Mouse (Mus musculus): ENCODE measurements around the gene Cdh5. TPM values are rescaled to one million over a fixed set of nuclear protein-coding genes. Genes with fewer than 3 reads are reported as not detected.

Gene Cdh5
- polyA plus RNA-seq, 1 experiment from 2014 or later = 15.6 TPM

- WGBS = 81% methylated on average over 4 of the region's 4 CpGs
- no peak for DNase-seq (ENCODE audit: low spot score)
- Histone ChIP-seq H3K36me3 (replicated peaks) (no peaks in the 10 kb centered on the region), H3K4me1 (no peaks in the 10 kb centered on the region), H3K27me3 (replicated peaks; ENCODE audit: low read depth, poor library complexity, severe bottlenecking) (no peaks in the 10 kb centered on the region), H3K4me3 (no peak overlapping the region), H3K9me3 (no peaks in the 10 kb centered on the region), H3K27ac (replicated peaks) (no peak overlapping the region)
Observed at GRCm38 (mm10) chr8:104127160-104127883, 25.9 kb downstream of the Cdh5 start.

- Histone ChIP-seq H3K4me3 (no peak overlapping the region), H3K4me1 (no peaks in the 10 kb centered on the region), H3K27ac (replicated peaks) (no peak overlapping the region), H3K27me3 (replicated peaks; ENCODE audit: low read depth, poor library complexity, severe bottlenecking) (no peaks in the 10 kb centered on the region), H3K36me3 (replicated peaks) (no peaks in the 10 kb centered on the region), H3K9me3 (no peaks in the 10 kb centered on the region)
- 95% methylated on average over 9 of the region's 9 CpGs for WGBS
- no peak for DNase-seq (ENCODE audit: low spot score)
Observed at GRCm38 (mm10) chr8:104130916-104131315, 29.5 kb downstream of the Cdh5 start.

GRCm38 (mm10) chr8:104131414-104131975 lies 30.1 kb downstream of the Cdh5 start:
- no peak overlapping the region for H3K27ac ChIP-seq (replicated peaks)
- H3K4me3 ChIP-seq = no peak overlapping the region
- no peaks in the 10 kb centered on the region for H3K9me3 ChIP-seq
- H3K36me3 ChIP-seq (replicated peaks) = no peaks in the 10 kb centered on the region
- no peak for DNase-seq (ENCODE audit: low spot score)
- WGBS = 91% methylated on average over 7 of the region's 7 CpGs
- no peaks in the 10 kb centered on the region for H3K27me3 ChIP-seq (replicated peaks; ENCODE audit: low read depth, poor library complexity, severe bottlenecking)
- H3K4me1 ChIP-seq = no peaks in the 10 kb centered on the region

- WGBS = 91% methylated on average over 8 of the region's 8 CpGs
- H3K4me3 ChIP-seq = no peak overlapping the region
- H3K4me1 ChIP-seq = no peaks in the 10 kb centered on the region
- DNase-seq (ENCODE audit: low spot score) = peak; percentile 5
- no peaks in the 10 kb centered on the region for H3K36me3 ChIP-seq (replicated peaks)
- H3K27me3 ChIP-seq (replicated peaks; ENCODE audit: low read depth, poor library complexity, severe bottlenecking) = no peaks in the 10 kb centered on the region
- H3K9me3 ChIP-seq = no peaks in the 10 kb centered on the region
- no peak overlapping the region for H3K27ac ChIP-seq (replicated peaks)
Observed at GRCm38 (mm10) chr8:104134521-104134920, 33.1 kb downstream of the Cdh5 start.

GRCm38 (mm10) chr8:104136277-104136676 lies 34.9 kb downstream of the Cdh5 start:
- H3K27me3 ChIP-seq (replicated peaks; ENCODE audit: low read depth, poor library complexity, severe bottlenecking) = no peaks in the 10 kb centered on the region
- H3K36me3 ChIP-seq (replicated peaks) = no peaks in the 10 kb centered on the region
- H3K27ac ChIP-seq (replicated peaks) = no peak overlapping the region
- 85% methylated on average over 3 of the region's 3 CpGs for WGBS
- DNase-seq (ENCODE audit: low spot score) = peak; percentile 3
- no peaks in the 10 kb centered on the region for H3K9me3 ChIP-seq
- no peak overlapping the region for H3K4me3 ChIP-seq
- H3K4me1 ChIP-seq = no peaks in the 10 kb centered on the region

GRCm38 (mm10) chr8:104137636-104138035 lies 36.2 kb downstream of the Cdh5 start:
- no peak overlapping the region for H3K27ac ChIP-seq (replicated peaks)
- H3K27me3 ChIP-seq (replicated peaks; ENCODE audit: low read depth, poor library complexity, severe bottlenecking) = no peaks in the 10 kb centered on the region
- H3K4me1 ChIP-seq = no peaks in the 10 kb centered on the region
- 83% methylated on average over 5 of the region's 5 CpGs for WGBS
- no peaks in the 10 kb centered on the region for H3K36me3 ChIP-seq (replicated peaks)
- no peaks in the 10 kb centered on the region for H3K9me3 ChIP-seq
- DNase-seq (ENCODE audit: low spot score) = peak; percentile 3
- no peak overlapping the region for H3K4me3 ChIP-seq

- Histone ChIP-seq H3K27me3 (replicated peaks; ENCODE audit: low read depth, poor library complexity, severe bottlenecking) (no peaks in the 10 kb centered on the region), H3K27ac (replicated peaks) (no peak overlapping the region), H3K36me3 (replicated peaks) (no peaks in the 10 kb centered on the region), H3K4me3 (no peak overlapping the region), H3K9me3 (no peaks in the 10 kb centered on the region), H3K4me1 (peaks cover 4% of the 10 kb centered on the region; the same call in 1 of the 2 replicates)
- DNase-seq (ENCODE audit: low spot score) = no peak
- 90% methylated on average over 13 of the region's 13 CpGs for WGBS
Observed at GRCm38 (mm10) chr8:104140611-104141010, 39.2 kb downstream of the Cdh5 start.

GRCm38 (mm10) chr8:104142415-104142814 lies 41.0 kb downstream of the Cdh5 start:
- Histone ChIP-seq H3K27me3 (replicated peaks; ENCODE audit: low read depth, poor library complexity, severe bottlenecking) (no peaks in the 10 kb centered on the region), H3K4me1 (peaks cover 4% of the 10 kb centered on the region; the same call in 1 of the 2 replicates), H3K9me3 (no peaks in the 10 kb centered on the region), H3K36me3 (replicated peaks) (no peaks in the 10 kb centered on the region), H3K4me3 (no peak overlapping the region), H3K27ac (replicated peaks) (no peak overlapping the region)
- WGBS = 90% methylated on average over 25 of the region's 25 CpGs
- DNase-seq (ENCODE audit: low spot score) = no peak

GRCm38 (mm10) chr8:104143379-104143778 lies 42.0 kb downstream of the Cdh5 start:
- H3K4me3 ChIP-seq = no peak overlapping the region
- H3K36me3 ChIP-seq (replicated peaks) = no peaks in the 10 kb centered on the region
- H3K27ac ChIP-seq (replicated peaks) = no peak overlapping the region
- H3K27me3 ChIP-seq (replicated peaks; ENCODE audit: low read depth, poor library complexity, severe bottlenecking) = no peaks in the 10 kb centered on the region
- no peak for DNase-seq (ENCODE audit: low spot score)
- WGBS = 77% methylated on average over 4 of the region's 4 CpGs
- H3K9me3 ChIP-seq = no peaks in the 10 kb centered on the region
- peaks cover 4% of the 10 kb centered on the region; the same call in 1 of the 2 replicates for H3K4me1 ChIP-seq

- Histone ChIP-seq H3K27ac (replicated peaks) (no peak overlapping the region), H3K4me1 (peaks cover 4% of the 10 kb centered on the region; the same call in 1 of the 2 replicates), H3K27me3 (replicated peaks; ENCODE audit: low read depth, poor library complexity, severe bottlenecking) (no peaks in the 10 kb centered on the region), H3K9me3 (no peaks in the 10 kb centered on the region), H3K36me3 (replicated peaks) (no peaks in the 10 kb centered on the region), H3K4me3 (no peak overlapping the region)
- DNase-seq (ENCODE audit: low spot score) = no peak
- 87% methylated on average over 13 of the region's 13 CpGs for WGBS
Observed at GRCm38 (mm10) chr8:104144434-104145216, 43.2 kb downstream of the Cdh5 start.

- Histone ChIP-seq H3K27me3 (replicated peaks; ENCODE audit: low read depth, poor library complexity, severe bottlenecking) (no peaks in the 10 kb centered on the region), H3K36me3 (replicated peaks) (no peaks in the 10 kb centered on the region), H3K4me3 (no peak overlapping the region), H3K4me1 (peaks cover 4% of the 10 kb centered on the region; the same call in 1 of the 2 replicates), H3K27ac (replicated peaks) (no peak overlapping the region), H3K9me3 (no peaks in the 10 kb centered on the region)
- DNase-seq (ENCODE audit: low spot score) = peak; percentile 88
- 29% methylated on average over 15 of the region's 15 CpGs for WGBS
Observed at GRCm38 (mm10) chr8:104145981-104146689, 44.7 kb downstream of the Cdh5 start.
